Mouse (Mus musculus) heart, adult 2 months (tissue): ENCODE measurements at regions not wholly inside any gene's neighbourhood (a gene's known extent, or its start where the extent isn't known, plus 50 kb on each side); places are given as distances from the start of the nearest gene placed in this dataset.

Source experiments
- DNase-seq, 2 experiments: peaks; one replicate each; pipeline ENCODE4 v3.0.0; 2021
- H3K27ac ChIP-seq: fragments of 200-600 bp; 2 replicates; pipeline ENCODE4 v1.8.1; 2022
- H3K27me3 ChIP-seq: fragments of 200-500 bp; 2 replicates; pipeline ENCODE4 v1.6.1; 2012; ENCODE audit warnings: mild to moderate bottlenecking, low read length, inconsistent platforms, mixed read lengths; ENCODE audit not compliant: control insufficient read depth, insufficient read depth
- H3K36me3 ChIP-seq: fragments of 200-500 bp; 2 replicates; pipeline ENCODE4 v1.6.1; 2012; ENCODE audit warnings: low read length, inconsistent platforms; ENCODE audit not compliant: control insufficient read depth, insufficient read depth
- H3K4me1 ChIP-seq: fragments of 200-500 bp; 2 replicates; pipeline ENCODE4 v1.6.1; 2011; ENCODE audit warnings: low read length; ENCODE audit not compliant: control insufficient read depth, insufficient read depth
- H3K4me3 ChIP-seq: fragments of 200-600 bp; 2 replicates; pipeline ENCODE4 v1.8.1; 2022
- H3K79me2 ChIP-seq: fragments of 200-500 bp; replicated peaks from 2 replicates; pipeline ENCODE4 v1.6.1; 2012; ENCODE audit warnings: mild to moderate bottlenecking, inconsistent platforms, low read length, moderate library complexity, mixed read lengths; ENCODE audit not compliant: control insufficient read depth, insufficient read depth
- H3K9ac ChIP-seq: fragments of 200-500 bp; 2 replicates; pipeline ENCODE4 v1.6.1; 2012; ENCODE audit warnings: low read depth, mild to moderate bottlenecking, control low read depth, inconsistent platforms, low read length, mixed read lengths
- CTCF ChIP-seq: fragments of 200-600 bp; IDR thresholded peaks from 2 replicates; pipeline ENCODE4 v1.8.1; 2022; ENCODE audit warnings: antibody characterized with exemption, mild to moderate bottlenecking, moderate library complexity
- EP300 ChIP-seq: fragments of 200-500 bp; IDR thresholded peaks from 2 replicates; pipeline ENCODE4 v1.6.1; 2011; ENCODE audit warnings: low read depth, low read length, control low read depth; ENCODE audit not compliant: insufficient read depth
- POLR2A ChIP-seq: fragments of 200-500 bp; IDR thresholded peaks from 2 replicates; pipeline ENCODE4 v1.6.1; 2011; ENCODE audit warnings: mild to moderate bottlenecking, low read depth, low read length, control low read depth; ENCODE audit not compliant: insufficient read depth
- WGBS: fragments of 180-500 bp; shearing (Covaris S2); methylation state at CpG from one replicate; pipeline ENCODE4 v1.1.7; 2018; 5-methylcytosine and 5-hydroxymethylcytosine counted together
- intact Hi-C: fragments of 180-260 bp; cut with DNase I; formaldehyde crosslinking; loops from one replicate; pipeline ENCODE4 v1.15.1; 2025

DNA sequence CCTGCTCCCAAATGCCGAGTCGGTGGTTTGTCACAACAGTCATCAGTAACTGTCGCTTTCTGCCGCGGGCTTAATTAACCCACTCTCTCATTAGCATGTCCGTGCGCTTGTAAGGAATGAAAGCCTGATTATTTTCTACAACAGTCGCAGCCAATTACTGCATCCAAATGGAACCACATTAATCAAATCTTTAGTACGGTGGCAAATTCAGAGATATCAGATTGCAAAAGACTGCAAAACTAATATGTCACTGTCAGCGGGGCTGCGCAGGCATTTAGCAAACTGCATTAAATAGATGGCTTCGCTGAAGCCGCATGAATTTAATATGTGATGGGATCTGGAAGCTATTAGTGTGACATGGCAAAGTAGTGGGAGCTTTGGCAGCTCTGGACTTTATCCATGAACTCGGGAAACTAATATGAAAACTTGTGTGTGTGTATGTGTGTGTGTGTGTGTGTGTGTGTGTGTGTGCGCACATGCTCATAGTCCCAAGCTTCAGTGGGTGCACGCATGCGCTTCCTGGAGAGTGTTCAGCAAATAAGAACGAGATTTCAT is 299.5 kb upstream of the Zfp703 start:
- Histone ChIP-seq H3K79me2 (no peaks in the 10 kb centered on the region), H3K4me3 (no peak overlapping the region), H3K27me3 (no peaks in the 10 kb centered on the region), H3K36me3 (no peaks in the 10 kb centered on the region), H3K9ac (no peak overlapping the region), H3K4me1 (no peaks in the 10 kb centered on the region), H3K27ac (no peak overlapping the region)
- no peak for DNase-seq
- whole genome bisulfite sequencing, result 84% methylated on average over 18 of the region's 18 CpGs
- TF ChIP-seq CTCF, result no peak
- no peak for TF ChIP-seq POLR2A
- TF ChIP-seq EP300, result no peak
- intact Hi-C loops, result no loop called here

DNA sequence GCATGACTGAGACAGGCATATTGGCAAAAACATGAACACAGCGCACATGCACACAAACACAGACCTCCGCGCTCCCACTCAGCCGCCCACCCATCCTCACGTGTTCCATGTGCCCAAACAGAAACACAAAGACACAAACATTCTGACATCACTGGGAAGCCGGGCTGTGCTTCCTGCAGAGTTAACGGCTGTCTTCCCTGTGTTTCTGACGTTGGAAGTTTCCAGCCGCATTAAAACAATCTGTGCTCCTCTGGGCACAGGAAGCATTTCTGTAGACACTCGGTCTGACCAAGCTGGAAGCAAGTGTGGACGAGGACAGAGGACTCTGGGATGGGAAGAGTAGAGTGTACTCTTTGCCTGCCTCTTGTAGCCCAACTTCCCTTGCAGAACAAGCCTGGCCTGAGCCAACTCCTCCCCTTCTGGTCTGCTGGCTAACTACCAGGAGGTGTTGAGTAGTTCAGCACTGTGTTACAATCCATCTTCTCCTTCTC is 296.2 kb upstream of the Zfp703 start:
- WGBS, result 40% methylated on average over 11 of the region's 11 CpGs
- TF ChIP-seq CTCF (no peak), EP300 (no peak), POLR2A (no peak)
- Histone ChIP-seq H3K4me3 (no peak overlapping the region), H3K4me1 (no peaks in the 10 kb centered on the region), H3K79me2 (no peaks in the 10 kb centered on the region), H3K27ac (no peak overlapping the region), H3K36me3 (no peaks in the 10 kb centered on the region), H3K27me3 (no peaks in the 10 kb centered on the region), H3K9ac (no peak overlapping the region)
- DNase-seq, result peak; percentile 24 to 35
- intact Hi-C loops, result loop anchor here (10.0 kb wide), 1 partner anchor 336 kb away; no protein-coding TSS in a partner anchor

DNA sequence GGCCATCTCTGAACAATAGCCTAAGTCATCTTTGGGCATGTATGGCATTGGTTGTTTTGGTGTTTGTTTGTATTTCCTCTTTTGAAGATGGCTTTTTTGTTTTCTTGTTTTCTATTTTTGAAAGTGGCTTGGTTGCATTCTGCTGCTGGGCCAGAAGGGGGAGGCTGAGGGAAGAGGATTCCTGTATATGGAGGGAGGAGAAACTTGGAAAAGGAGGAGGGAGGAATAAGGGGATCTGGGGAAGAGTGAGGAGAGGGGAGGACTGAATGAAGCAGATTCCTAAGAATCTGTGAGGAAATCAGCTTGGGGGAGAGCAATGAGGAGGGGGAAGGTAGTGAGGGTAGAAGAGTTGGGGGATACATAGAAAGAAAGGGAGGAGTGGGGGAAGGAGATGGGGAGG is 290.0 kb upstream of the Zfp703 start:
- no peak overlapping the region for H3K27ac ChIP-seq
- H3K4me3 ChIP-seq, result no peak overlapping the region
- intact Hi-C loops, result loop anchor here (2.0 to 10.0 kb wide), 3 partner anchors 195 to 342 kb away; no protein-coding TSS in a partner anchor
- no peaks in the 10 kb centered on the region for H3K79me2 ChIP-seq
- peak; percentile 20 to 42 for DNase-seq
- H3K4me1 ChIP-seq, result no peaks in the 10 kb centered on the region
- H3K36me3 ChIP-seq, result no peaks in the 10 kb centered on the region
- H3K9ac ChIP-seq, result no peak overlapping the region
- no peak for TF ChIP-seq POLR2A
- TF ChIP-seq CTCF, result peak; percentile 76
- TF ChIP-seq EP300, result 0 out of 2 replicates have a peak, but pooled peaks have one; percentile 11
- H3K27me3 ChIP-seq, result no peaks in the 10 kb centered on the region

DNA sequence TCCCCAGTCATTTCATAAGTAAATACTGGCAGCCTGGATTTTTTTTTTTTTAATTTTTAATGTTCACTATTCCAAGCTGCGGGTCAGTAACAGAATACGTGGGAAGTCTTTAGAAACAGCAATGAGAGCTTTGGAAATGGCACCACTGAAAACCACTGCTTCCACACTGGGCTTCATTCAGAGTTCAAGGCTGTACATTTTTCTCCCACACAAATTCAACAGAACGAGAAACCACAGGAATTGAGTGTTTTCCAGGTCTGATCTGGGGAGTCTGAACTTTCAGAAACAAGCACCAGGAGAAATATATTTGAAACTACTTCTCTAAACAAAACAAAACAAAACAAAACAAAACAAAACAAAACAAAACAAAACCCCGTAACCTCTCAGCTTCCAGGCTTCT is 289.1 kb upstream of the Zfp703 start:
- intact Hi-C loops, result loop anchor here (5.0 to 10.0 kb wide), 2 partner anchors 194 to 343 kb away; no protein-coding TSS in a partner anchor
- no peaks in the 10 kb centered on the region for H3K4me1 ChIP-seq
- H3K27ac ChIP-seq, result no peak overlapping the region
- no peaks in the 10 kb centered on the region for H3K27me3 ChIP-seq
- no peak overlapping the region for H3K4me3 ChIP-seq
- WGBS, result 70% methylated on average over 4 of the region's 4 CpGs
- DNase-seq, result no peak
- H3K9ac ChIP-seq, result no peak overlapping the region
- no peaks in the 10 kb centered on the region for H3K79me2 ChIP-seq
- H3K36me3 ChIP-seq, result no peaks in the 10 kb centered on the region
- TF ChIP-seq EP300 (no peak), POLR2A (no peak), CTCF (no peak)

DNA sequence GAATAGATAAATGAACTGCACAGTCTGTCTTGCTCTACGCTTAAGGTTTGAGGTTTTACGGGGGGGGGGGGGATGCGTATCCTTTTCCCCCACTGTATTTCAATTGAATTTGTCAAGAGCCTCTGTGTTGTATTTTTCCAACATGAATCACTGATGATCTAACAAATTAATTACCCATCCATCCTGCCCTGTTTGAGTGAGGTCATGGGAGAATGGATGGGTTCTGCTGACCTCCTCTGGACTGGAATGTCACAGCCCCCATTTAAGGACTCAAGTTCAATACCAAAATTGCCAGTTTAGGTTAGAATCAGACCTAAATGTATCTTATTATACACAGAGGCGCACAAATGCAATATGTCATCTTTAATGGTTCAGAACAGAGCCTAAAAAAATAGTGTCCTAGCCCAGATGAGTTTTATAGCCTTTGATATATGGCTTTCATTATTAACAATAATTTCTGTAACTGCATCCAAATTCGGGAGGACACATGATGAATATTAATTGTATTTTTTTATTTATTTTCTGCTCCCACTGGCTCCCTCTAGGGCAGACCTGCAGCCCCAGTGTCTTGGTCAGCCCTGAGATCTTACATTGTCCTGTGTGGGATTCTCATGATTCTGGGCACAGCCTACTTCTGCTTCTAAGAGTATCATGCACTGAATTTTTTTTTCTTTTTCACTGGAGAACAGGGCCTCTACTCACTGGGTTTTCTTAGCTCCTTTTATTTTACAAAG is 288.2 kb upstream of the Zfp703 start:
- no peak for TF ChIP-seq POLR2A
- peak; percentile 24; the same call in 1 of the 2 replicates for TF ChIP-seq CTCF
- Histone ChIP-seq H3K27ac (no peak overlapping the region), H3K9ac (no peak overlapping the region), H3K4me1 (no peaks in the 10 kb centered on the region), H3K27me3 (no peaks in the 10 kb centered on the region), H3K36me3 (no peaks in the 10 kb centered on the region), H3K4me3 (no peak overlapping the region), H3K79me2 (no peaks in the 10 kb centered on the region)
- intact Hi-C loops, result loop anchor here (5.0 to 10.0 kb wide), 2 partner anchors 193 to 344 kb away; no protein-coding TSS in a partner anchor
- WGBS, result 82% methylated on average over 5 of the region's 5 CpGs
- DNase-seq, result no peak
